Mouse (Mus musculus) olfactory bulb, adult 2 months (tissue): Measurements from ENCODE around the gene Nfu1.

Experiments
- CTCF ChIP-seq: fragments of 200-500 bp; IDR thresholded peaks from 2 replicates; pipeline ENCODE4 v1.5.1; 2012; ENCODE audit warnings: low read depth, mild to moderate bottlenecking, low read length, moderate library complexity; ENCODE audit not compliant: insufficient read depth
- POLR2A ChIP-seq: fragments of 200-500 bp; IDR thresholded peaks from 2 replicates; pipeline ENCODE4 v1.6.1; 2012; ENCODE audit warnings: mild to moderate bottlenecking, low read depth, low read length, moderate library complexity; ENCODE audit not compliant: insufficient read depth

- TF ChIP-seq CTCF (no peak), POLR2A (no peak)
Observed at GRCm38 (mm10) chr6:86989576-86989975, 19.5 kb upstream of the Nfu1 start.
